Mouse (Mus musculus): ENCODE measurements around the gene Akap11.

GRCm38 (mm10) chr14:78528461-78529425, 7.9 kb downstream of the Akap11 start:
- no peak for TF ChIP-seq CTCF (conservative IDR thresholded peaks at IDR 0.05; ENCODE audit: low read length)
- no peak for TF ChIP-seq NANOG (IDR thresholded peaks at IDR 0.05; ENCODE audit: borderline replicate concordance, low read length)

Measured in E14TG2a.4 (cell line).